Mouse (Mus musculus) spleen, postnatal 36 days (tissue): ENCODE measurements at regions not wholly inside any gene's neighbourhood (a gene's known extent, or its start where the extent isn't known, plus 50 kb on each side); places are given as distances from the start of the nearest gene placed in this dataset.
A peak's percentile ranks its signal among the peaks of the same experiment; 100 is the strongest.

Experiments used
- DNase-seq, 2 experiments: peaks; one replicate each; pipeline ENCODE4 v3.0.0; 2022; ENCODE audit warnings: low spot score in 2 of 2, mixed read lengths in 1 of 2

DNA sequence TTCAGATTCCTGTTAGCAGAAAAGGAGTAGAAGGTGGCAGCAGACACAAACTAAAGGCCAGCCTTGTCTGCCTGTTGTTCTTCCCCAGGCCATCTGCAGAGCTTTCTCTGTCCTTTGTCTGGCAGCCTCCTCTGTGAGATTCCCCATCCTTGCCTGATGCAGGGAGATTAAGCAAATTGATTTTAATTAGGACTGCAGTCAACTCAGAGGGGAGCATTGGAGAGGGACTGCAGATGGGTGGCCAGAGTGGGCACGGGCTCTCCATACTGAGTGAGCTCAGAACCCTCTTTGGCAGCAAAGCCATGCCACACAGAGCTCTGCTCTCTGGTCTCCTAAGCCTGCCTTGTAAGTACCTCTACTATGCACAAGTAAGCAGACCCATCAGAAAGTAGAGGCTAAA lies 158.5 kb downstream of the Maf start:
- no peak for DNase-seq

DNA sequence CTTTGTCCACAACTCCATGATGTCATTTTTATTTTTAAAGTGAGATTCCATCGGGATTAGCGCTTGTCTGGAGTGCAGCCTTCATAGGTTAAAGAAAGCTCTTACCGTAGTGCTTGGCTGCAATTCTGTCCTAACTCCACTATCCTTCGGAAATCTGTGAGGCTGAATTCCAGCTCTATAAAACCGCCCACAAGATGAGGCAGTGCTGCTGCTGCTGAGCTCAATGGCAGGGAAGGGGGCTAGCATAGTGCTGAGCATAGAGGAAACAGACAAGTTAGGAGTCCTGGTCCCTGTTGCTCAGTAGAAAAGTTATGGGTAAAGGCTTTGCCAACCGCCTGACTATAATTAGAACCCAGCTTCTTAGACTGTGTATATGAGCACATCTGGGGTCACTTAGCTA lies 163.5 kb downstream of the Maf start:
- no peak for DNase-seq

DNA sequence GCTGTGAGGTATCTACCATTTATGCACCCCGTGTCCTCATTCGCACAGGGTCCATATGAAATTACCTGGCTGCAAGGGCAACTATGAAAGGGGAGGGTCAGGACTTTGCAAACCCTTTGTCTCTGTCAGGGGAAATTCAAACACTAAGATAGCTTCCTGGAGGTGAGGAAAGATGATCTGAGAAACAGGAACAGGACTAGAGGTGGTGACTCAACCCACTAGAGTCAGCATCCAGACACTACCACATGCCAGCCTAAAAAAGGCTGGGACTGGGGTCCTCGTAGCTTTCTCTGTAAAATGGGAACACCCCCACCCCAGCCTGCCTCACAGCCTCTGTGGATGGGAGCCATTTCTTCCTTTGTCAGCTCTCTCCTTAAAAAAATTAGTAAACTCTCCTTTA lies 164.7 kb downstream of the Maf start:
- DNase-seq, result no peak

DNA sequence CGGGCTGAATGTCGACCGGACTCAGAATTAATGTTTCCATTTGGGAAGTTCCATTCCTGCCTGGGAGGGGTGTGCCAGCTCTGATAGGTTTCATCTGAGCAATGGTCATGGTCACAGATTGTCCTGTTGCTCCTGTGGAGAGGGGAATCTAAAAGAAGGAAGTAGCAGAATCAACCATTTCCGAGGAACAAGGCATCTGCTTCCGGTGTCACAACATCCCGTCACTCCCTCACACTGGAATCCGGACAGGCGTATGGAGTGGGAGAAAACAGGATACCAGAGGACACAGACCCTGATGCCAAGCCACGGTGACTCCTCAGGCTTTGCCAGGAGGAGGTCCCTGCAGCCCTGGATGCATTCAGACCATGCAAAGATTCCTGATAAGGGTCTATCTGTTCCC lies 168.0 kb downstream of the Maf start:
- DNase-seq, result no peak

DNA sequence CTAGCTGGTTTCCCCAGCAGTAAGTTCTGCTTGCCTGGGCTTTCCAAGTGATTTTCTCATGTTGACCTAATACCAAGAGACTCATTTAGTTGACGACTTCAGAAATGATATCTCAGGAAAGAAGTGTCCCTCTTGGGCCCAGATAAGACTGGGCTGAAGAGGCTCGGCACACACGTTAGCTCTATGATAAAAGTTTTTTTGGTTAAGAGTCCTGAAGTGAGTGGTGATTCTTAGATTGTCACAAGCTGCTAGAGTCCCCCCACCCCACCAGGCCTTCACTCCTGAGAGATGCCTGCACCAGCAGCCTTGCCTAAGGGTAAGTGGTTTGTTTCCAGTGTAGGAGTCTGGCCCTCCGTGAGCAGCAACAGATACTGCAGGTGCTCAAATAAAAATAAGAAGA lies 169.4 kb downstream of the Maf start:
- no peak for DNase-seq

DNA sequence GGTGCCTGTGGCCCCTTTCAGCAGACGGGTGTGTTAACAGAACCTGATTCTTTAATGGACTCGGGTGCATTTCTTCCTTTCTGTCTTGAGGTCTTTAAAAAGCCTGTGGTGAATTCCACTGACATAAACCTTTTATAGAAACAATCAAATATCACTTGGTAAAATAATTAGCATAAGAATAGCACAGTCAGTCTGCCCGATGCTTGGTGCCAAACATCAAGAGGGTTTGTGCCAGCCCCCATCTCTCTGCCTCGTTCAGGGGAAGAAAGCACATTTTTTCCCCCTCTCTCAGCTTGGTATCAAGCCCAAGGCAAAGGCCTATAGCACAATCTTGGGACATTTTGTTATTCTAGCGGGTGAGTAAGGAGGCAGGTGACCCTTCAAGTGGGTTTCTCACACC lies 169.8 kb downstream of the Maf start:
- no peak for DNase-seq

DNA sequence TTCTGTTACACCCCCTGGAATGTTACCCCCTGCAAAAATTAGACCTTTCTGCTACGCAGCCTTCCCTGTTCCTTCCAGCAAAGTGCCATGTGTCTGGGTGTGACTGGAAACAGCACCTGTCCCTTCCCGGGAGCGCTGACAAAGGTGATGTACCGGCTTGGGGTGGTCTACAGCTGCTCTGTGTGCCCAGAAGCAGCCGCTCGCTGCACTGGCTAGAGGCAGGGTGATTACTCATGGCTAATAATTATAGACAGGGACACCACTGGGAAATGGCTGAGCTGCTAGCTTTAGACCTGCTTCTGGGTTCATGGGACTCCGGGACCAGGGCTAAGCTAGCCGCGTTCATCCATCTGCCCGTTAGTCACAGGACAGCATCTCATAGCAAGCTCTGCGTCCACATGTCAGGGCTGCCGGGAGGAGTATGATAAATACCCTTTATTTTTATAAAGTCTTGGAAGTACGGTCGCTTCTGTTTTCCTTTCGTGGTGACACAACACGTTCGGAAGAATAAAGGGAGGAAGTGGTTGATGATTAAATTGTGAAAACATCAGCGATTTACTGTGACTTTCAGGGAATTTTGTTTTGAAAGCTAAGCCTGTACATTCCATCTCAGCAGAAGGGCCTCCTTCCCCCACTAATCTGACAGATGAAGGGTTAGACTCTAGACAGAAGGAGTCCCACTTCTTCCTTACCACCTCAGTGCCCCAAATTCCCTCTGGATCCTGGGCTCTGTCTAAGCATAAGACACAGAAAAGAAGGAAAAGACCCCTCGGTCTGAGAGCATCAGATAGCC lies 170.8 kb downstream of the Maf start:
- no peak for DNase-seq

DNA sequence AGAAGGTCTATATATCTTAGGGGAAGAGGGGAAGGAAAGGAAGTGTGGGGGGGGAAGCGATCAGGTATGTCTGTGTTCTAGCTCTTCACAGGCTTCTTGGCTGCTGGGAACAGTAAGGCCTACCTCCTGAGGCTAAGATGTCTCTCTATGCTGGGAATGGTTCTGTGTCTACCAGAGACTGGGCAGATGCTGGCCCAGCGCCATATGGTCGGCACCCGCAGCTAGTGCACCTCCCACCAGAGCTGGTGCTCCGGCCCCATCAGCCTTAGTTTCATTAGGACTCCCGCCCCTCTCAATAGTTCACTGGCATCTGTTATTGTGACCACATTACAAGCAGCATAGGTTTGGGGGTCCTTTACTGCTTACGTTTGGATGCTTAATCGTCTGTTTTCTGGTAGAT lies 171.6 kb downstream of the Maf start:
- no peak for DNase-seq

DNA sequence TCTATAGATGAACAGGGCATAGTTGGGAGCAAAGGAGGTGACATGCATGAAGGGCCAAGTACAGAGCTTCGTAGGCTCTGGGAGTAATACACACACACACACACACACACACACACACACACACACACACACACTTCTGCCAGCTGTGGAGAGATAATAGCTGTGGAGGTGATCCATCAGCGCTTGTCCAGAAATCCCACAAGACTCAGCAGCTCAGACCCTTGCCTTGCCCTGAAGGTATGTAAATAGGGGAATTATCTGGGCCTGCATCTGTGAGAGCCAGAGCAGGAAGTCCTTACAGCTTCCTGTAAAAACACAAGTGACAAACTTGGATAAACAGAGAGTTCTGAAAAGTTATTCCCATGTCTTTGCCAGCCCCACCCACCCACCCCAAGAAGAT lies 173.6 kb downstream of the Maf start:
- no peak for DNase-seq

DNA sequence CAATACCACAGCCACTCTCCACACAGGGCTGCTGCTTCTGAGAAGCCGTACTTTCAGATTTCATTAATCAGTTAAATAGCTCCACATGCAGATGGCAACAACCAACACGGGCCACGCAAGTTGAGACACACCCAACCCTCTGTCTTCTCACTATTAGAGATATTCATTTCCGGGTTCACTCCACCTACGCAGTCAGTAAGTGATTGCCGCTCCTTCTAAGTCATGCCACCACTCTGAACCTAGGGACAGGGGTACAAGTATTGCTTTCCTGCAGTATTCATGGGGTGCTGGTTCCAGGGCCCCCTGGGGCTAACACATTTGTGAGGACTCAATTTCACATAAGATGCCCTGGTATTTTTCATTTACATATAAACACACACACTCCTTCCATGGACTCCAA lies 176.3 kb downstream of the Maf start:
- DNase-seq, result no peak

DNA sequence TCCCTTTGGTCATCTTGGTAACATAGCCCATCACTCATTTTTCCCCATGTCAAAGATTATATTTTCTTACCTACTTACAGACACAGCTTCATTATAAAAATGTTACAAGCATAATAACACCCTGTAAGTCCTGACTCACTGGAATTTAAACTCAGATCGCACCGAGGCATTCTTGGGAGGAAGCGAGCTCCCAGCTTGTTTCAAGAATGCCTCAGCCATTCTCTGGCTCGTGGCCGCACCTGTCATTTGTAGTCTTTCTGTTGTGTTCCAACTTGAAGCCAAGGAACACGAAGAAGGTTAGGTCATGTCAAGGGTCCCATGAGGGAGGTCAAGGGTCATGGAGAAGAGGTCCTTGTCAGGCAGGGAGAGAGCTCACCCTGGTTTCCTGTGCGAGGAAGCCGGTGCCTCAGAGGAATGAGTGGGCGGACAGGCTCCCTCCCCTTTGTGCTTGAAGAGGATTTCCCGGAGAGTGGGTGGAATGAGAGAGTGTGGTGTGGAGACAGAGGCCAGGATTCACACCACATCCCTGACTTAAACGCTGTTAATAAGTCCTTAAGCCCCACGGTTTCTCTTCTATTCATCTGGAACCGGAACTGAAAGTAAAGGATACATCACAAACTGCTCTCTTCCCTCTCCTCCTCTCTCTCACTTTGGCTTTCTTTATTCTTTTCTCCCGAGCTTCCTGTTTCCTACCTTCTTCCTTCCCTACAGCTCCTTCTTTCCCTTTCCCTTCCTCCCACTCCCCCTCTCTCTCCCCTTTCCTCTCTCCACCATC lies 177.8 kb downstream of the Maf start:
- DNase-seq, result no peak

DNA sequence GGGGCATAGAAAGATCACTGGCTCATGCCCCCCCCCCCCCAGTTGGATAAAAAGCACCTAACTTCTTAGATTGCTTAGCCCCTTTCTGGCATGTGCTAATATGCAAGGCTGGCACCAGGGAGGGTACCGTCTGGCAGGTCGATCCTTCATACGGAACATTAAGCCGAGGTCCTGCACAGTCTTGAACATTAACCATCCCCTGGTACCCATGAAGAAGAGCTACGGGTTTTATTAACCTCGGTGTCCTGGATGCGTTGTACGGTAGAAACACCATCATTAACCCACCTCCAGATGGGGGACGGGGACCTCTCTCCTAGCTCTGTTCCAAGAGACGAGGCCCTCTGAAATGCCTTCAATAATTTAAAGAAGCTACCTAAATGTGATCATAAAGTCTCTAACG lies 178.7 kb downstream of the Maf start:
- no peak for DNase-seq

DNA sequence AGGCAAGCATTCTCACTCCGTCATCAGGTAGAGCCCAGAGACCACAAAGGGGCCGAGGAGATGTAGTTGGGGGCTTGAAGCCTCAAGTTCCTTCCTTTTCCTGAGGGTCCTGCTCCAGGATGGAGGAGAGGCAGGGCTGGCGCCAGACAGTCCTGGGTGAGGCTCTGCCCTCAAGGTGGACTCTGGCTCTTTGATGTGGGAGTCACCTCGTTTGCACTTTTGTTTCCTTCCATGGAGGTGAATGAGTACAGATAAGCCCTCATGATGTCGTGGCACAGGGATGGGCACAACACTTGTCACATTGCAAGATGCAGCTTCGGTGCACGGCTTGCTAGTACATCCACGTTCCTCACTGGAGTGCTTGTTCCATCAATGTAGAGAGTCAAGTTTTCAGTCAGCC lies 182.4 kb downstream of the Maf start:
- DNase-seq, result no peak

DNA sequence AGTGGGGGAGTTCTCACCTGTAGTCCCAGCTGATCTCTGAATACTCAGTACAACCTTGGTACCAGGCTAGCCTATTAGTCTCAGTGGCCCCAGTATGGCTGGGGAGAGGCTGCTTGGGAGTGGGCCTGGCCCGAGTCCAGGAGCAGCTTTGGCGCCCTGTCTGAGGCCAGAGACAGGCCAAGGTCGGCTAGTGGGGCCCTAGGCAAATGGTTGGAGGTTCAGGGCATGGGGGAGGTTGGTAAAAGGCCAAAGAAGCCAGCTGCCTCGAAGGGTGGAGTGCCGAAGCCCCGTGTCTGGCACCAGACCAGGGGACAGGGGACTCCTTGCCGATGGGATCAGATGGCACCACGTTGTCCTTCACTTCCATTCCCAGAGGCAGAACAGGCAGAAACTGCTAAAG lies 182.9 kb downstream of the Maf start:
- no peak for DNase-seq

DNA sequence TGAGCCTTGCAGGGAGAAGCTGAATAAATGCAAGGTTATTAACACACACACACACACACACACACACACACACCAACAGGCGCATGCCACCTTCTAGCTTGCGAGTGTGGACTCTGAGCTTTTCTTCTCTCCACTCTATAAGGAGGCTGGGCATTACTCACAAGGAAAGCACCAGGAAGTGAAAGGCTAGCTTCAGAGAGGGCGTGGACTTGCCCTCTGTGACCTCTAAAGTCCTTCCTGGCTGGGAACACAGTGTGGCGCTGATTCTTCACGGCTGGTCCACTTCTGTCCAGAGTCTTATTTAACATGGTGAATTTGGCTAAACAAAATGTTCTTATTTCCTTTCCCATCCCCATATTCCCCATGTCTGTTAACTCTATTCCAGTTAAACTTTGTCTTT lies 185.1 kb downstream of the Maf start:
- peak in 1 of 2 experiments; percentile 7 for DNase-seq

DNA sequence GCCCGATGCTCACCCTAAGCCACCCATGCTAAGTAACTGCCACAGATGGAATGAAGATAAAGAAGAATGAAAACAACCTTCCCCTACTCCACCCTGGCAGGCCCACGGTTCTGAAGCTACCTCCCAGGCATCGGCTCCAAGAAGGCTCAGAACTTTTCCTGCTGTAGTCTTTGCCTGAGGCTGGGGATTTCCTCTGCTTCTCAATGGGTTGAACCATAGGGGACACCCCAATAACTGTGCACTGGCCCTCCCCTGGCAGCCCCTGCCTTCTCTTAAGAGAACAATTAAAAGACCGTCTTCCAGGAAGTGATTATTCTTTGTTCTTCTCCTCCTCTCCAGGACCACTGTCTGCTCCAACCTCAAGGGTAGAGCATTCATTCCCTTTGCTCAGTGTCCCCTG lies 191.9 kb downstream of the Maf start:
- no peak for DNase-seq

DNA sequence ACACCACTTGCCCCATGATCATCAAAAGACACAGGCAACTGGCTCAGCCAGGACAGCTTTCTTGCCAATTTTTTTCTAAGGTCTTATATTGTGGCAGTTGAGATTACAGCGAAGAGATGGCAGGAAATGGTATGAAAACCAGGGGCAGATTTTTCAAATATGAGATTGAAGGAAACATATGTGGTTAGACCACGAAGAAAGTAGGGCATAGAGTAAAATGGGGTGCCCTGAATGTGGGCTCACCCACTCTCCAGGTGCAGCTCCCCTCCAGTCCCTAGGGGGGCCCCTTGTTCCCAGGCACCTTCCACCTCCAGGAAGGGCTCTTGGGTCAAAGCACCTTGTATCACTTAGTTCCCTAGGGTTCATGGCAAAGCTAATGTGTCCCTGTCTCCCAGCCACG lies 193.1 kb downstream of the Maf start:
- DNase-seq, result no peak

DNA sequence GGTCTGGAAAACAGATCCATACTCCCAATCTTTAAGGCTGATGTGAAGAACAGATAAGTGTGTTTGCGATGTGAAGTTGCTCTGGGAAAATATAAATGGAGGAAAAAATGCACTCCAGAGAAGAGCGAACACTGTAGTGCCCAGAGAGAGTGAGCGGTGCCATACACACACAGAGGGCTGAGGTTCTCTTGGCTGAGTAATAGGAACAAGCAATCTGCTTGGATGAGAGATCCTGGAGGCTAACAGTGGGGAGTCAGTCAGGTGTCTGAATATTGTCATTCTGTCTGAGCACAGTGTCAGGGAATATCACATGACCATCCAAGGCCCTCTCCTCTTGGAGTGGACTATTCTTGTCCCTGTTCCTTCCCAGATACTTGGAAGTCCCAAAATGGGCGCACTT lies 200.4 kb downstream of the Maf start:
- DNase-seq, result no peak

DNA sequence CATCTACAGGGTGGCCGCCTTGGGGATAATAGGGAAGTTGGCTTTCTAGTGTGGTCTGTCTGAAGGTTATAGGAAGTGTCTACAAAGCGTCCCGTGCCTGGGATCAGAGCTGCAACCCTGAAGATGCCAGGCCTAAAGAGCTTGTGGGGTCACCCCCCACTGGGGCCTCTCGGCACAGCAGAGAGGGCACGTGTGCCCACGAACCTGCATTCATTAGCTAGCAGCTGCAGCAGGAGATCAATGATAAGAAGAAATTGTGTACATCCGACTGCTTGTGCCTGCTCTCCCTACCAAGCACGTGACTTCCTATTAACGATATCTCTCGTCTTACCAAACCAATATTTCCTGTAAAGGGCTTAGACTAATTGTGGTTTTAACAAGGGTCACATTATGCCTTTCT lies 200.9 kb downstream of the Maf start:
- DNase-seq, result no peak

DNA sequence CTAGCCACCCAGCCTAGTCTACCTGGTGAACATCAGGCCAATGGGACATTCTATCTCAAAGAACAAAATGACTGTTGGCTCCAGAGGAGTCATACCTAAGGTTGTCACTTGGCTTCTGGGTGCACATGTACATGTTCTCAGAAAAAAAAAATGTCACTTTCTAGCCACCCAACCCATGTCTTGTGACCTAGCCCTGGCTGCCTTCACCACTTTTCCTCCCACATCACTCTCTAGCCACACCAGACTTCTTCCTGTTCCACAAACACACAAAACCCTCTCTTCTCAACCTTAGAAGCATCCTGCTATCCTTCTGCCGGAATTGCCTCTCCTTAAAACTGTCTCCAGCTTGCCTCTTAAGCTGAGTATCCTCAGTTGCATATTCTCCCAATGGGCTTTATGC lies 211.6 kb downstream of the Maf start:
- no peak for DNase-seq

DNA sequence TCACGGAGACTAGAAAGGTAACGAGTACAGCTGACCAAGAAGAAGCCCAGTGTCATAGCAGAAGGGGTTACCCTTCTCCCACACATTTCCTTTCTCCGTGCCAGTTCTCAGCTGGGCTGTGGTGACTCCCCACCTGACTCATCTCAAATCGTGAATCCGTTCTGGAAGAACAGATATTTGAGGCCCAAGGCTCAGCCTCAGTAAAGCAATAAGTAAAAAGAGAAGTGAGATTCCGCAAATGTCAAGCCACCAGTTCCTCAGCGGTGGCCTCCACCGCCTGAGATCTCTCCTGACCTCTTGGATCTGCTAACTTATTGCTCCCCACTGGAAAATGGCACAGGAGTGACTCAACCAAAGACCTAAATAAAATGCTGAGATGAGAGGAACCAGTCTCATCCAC lies 213.2 kb downstream of the Maf start:
- DNase-seq, result peak in 1 of 2 experiments; percentile 6

DNA sequence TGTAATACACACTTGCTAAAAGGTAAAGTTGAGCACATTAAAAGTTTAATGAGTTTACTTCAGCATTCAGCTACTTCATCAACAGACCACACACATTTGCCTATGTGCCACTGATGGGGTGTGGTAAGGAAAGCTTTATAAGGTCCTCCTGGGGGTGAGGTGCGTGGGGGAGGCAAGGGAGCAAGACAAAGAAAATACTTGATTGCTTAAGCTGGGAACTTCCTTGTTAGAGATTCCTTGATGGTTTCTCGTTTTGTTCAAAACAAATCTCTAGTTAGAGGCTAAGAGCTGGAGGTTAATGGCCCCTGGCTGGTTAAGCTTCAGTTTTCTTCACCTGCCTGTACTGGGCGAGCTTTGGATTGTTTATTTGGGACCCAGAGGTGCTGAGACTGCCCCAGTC lies 220.7 kb downstream of the Maf start:
- DNase-seq, result no peak

DNA sequence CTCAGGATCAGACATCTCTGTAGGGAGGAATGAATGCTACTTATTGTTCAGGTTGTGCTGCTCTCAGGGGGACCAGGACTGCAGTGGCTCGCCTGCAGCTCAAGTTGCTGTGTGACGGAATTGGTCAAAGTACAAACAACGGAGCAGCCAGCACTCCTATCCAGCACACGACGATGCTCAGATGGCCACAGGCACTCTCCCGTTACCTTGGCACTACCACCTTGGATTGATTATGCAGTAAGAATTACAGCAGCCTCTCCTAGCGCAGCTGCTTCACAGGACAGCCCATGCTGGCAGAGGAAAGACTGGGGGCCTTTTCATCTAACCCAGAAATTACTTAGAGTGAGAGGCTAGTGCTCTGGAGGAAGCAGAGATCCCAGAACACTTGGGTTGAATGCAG lies 226.5 kb downstream of the Maf start:
- no peak for DNase-seq
